Mouse (Mus musculus): ENCODE data around the gene Mblac1. TPM values are rescaled to one million over a fixed set of nuclear protein-coding genes. Genes with fewer than 3 reads are reported as not detected.

The Mblac1 gene
- 8.4 and 9.6 TPM in 2 replicates for polyA plus RNA-seq (2015; fragmentation: Nextera tagmentation; extraction: Ambion mirVana)

GRCm38 (mm10) chr5:138193771-138194727 is at the start of gene Mblac1:
Mblac1 (plus strand) TSS chr5:138194314.

GRCm38 (mm10) chr5:138155443-138155976 is 38.6 kb upstream of the Mblac1 start, which contains the start of gene Zfp113:
Zfp113 (minus strand) TSS chr5:138155744.

DNA sequence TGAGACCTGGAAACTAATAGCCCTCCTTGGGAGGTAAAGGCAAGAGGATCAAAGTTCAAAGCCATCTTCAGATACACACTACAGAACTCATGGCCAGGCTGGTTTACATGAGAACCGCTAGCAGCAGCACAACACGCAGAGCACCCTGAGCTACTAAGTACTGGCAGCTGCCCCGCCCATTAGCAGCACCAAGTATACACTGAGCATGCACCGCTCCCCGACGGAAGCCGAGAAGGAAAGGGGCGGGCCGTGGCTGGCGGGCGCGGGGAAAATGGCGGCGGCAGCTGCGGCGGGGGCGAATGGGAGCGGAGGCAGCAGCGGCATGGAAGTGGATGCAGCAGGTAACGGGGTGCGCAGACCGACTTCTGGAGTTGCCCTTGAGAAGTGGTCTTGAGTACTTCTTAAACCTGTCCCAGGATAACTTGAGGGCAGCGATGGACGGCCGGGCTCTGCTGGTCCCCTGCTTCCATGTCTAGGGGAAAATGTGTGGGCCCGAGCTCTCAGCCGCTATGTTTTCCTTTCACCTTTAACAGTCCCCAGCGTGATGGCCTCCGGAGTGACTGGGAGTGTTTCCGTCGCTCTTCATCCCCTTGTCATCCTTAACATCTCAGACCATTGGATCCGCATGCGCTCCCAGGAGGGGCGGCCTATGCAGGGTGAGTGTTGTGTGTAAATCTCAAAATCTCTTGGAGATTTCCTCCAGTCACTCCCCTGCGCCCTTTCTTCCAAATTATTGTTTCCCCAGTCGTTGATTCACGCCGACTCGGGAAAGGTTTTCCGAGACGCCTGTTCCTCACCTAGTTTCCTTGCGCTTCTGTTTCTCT is 33.1 kb upstream of the Mblac1 start, which contains the start of gene Cops6:
Cops6 (plus strand) TSS at position 230 of the 824 bp plus-strand sequence.

DNA sequence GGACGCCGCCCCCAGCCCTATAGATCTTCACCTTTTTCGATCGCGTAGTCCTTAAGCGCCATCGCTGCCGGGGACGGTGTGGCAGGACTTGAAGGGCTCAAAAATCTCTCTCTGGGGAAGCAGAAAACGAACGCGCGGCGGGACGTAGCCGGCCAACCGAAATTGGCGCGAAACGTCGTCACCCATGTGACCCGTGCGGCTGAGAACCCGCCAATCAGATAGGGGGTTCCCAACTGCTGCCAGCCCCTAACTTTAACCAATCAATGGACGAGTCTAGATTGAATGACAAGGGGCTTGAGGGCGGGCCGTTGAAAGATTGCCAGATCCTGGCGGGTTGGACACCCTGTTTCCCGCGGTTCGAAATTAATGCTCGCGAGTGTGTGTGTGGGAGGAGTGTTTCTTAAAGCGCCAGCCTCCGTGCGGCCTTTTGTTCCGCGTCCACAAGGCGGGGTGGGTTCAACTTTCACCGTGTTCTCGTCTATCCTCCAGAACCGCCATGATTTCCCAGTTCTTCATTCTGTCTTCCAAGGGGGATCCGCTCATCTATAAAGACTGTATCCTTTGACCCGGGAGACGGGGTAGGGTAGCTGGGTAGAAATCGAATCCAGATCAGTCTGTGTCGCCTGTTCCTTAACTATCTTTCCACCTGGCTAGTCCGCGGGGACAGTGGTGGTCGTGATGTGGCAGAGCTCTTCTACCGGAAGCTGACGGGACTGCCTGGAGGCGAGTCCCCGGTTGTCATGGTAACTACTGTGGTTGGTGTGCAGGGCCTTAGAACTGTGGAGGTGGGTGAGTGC is 22.2 kb upstream of the Mblac1 start, which contains the start of the genes Ap4m1 and Mcm7:
Ap4m1 (plus strand) TSS at position 308 of the 797 bp plus-strand sequence.
Mcm7 (minus strand) TSS at position 728 of the 797 bp plus-strand sequence.

DNA sequence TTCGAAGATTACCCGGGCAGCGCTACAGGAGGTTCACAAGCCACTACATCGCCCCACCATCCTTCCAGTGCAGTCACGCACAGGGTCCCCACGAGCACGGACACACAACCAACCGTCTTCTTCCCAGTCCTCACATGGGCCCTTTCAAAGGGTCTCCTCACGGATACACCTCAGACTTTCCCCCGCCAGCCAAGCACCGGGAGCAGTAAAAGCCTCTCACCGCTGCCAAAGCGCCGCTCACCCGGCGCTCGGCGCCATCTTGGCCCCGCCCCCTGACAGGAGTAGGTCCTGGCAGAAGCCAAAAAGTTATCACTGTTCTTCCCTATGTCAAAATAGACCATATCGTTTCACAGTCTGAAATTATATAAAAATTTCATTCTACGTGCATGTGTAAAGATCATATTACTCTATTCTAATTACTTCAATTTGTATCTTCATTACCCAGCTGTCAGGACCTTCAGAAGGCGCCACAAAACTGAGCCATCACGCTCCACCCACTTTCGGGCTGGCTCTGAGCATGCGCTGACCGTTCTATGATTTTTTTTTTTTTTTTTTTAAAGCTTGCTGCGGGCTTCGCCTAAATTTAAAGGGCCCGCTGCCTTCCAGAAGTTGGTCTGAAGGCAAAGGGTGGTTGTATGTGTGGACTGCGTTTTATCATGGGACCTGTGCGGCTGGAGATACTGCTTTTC is 7.0 kb upstream of the Mblac1 start, which contains the start of the genes Taf6 and Cnpy4:
Taf6 (minus strand) TSS at position 502 of the 689 bp plus-strand sequence.
Cnpy4 (plus strand) TSS at position 536 of the 689 bp plus-strand sequence.

GRCm38 (mm10) chr5:138225700-138226099 is 31.6 kb downstream of the Mblac1 start, which contains the start of gene Nxpe5:
Nxpe5 (plus strand) TSS chr5:138225898.

MicroRNA genes within 50 kb of the gene (microRNA counts, 519-probe panel; counts per million panel counts)
- microRNA mmu-miR-106b: 4,090 counts per million, percentile 74 among the panel's probes with 10 or more counts
- microRNA mmu-miR-25: 4,805 counts per million, percentile 89 among the panel's probes with 10 or more counts
- microRNA mmu-miR-93: 3,760 counts per million, percentile 67 among the panel's probes with 10 or more counts

Small RNAs within 50 kb of the gene (microRNA-seq; reads per million reads assigned to microRNA genes)
- 2,978 reads per million, percentile 85 among the genes with 10 or more reads in this experiment for gene Mir106b
- 387 reads per million, percentile 62 among the genes with 10 or more reads in this experiment for gene Mir25
- gene Mir93: 2,807 reads per million, percentile 84 among the genes with 10 or more reads in this experiment

Other genes starting within 250 kb of the Mblac1 start
- 0.33 and 0.45 TPM in 2 replicates for gene Gjc3, start 231.2 kb upstream of the Mblac1 start, polyA plus RNA-seq (2015; fragmentation: Nextera tagmentation; extraction: Ambion mirVana)
- gene Azgp1, start 212.8 kb upstream of the Mblac1 start, polyA plus RNA-seq (2015; fragmentation: Nextera tagmentation; extraction: Ambion mirVana): 0.28 and 0.48 TPM in 2 replicates
- not detected in 2 replicates for gene Smok3a, start 173.1 kb upstream of the Mblac1 start, polyA plus RNA-seq (2015; fragmentation: Nextera tagmentation; extraction: Ambion mirVana)
- gene Smok3b, start 172.9 kb upstream of the Mblac1 start, polyA plus RNA-seq (2015; fragmentation: Nextera tagmentation; extraction: Ambion mirVana): not detected in 2 replicates
- gene Smok3c, start 141.1 kb upstream of the Mblac1 start, polyA plus RNA-seq (2015; fragmentation: Nextera tagmentation; extraction: Ambion mirVana): not detected in 2 replicates
- gene Zkscan1, start 109.2 kb upstream of the Mblac1 start, polyA plus RNA-seq (2015; fragmentation: Nextera tagmentation; extraction: Ambion mirVana): 5.8 and 7.2 TPM in 2 replicates
- 23.5 and 26.3 TPM in 2 replicates for gene Zscan21, start 77.4 kb upstream of the Mblac1 start, polyA plus RNA-seq (2015; fragmentation: Nextera tagmentation; extraction: Ambion mirVana)
- gene Zfp113, start 38.6 kb upstream of the Mblac1 start, polyA plus RNA-seq (2015; fragmentation: Nextera tagmentation; extraction: Ambion mirVana): 6.8 and 7.5 TPM in 2 replicates
- gene Cops6, start 33.2 kb upstream of the Mblac1 start, polyA plus RNA-seq (2015; fragmentation: Nextera tagmentation; extraction: Ambion mirVana): 224 and 240 TPM in 2 replicates
- gene Ap4m1, start 22.3 kb upstream of the Mblac1 start, polyA plus RNA-seq (2015; fragmentation: Nextera tagmentation; extraction: Ambion mirVana): 9.8 and 10.3 TPM in 2 replicates
- 38.7 and 44.9 TPM in 2 replicates for gene Mcm7, start 21.9 kb upstream of the Mblac1 start, polyA plus RNA-seq (2015; fragmentation: Nextera tagmentation; extraction: Ambion mirVana)
- 33.7 and 34.9 TPM in 2 replicates for gene Taf6, start 6.9 kb upstream of the Mblac1 start, polyA plus RNA-seq (2015; fragmentation: Nextera tagmentation; extraction: Ambion mirVana)
- 21.2 and 22.7 TPM in 2 replicates for gene Cnpy4, start 6.8 kb upstream of the Mblac1 start, polyA plus RNA-seq (2015; fragmentation: Nextera tagmentation; extraction: Ambion mirVana)
- 0.42 and 0.51 TPM in 2 replicates for gene Nxpe5, start 31.6 kb downstream of the Mblac1 start, polyA plus RNA-seq (2015; fragmentation: Nextera tagmentation; extraction: Ambion mirVana)
- gene Lamtor4, start 61.2 kb downstream of the Mblac1 start, polyA plus RNA-seq (2015; fragmentation: Nextera tagmentation; extraction: Ambion mirVana): 71.9 and 85.1 TPM in 2 replicates
- 2.6 and 2.7 TPM in 2 replicates for gene BC037034, start 69.7 kb downstream of the Mblac1 start, polyA plus RNA-seq (2015; fragmentation: Nextera tagmentation; extraction: Ambion mirVana)
- 1.9 and 2.0 TPM in 2 replicates for gene Gal3st4, start 78.5 kb downstream of the Mblac1 start, polyA plus RNA-seq (2015; fragmentation: Nextera tagmentation; extraction: Ambion mirVana)
- gene Gm43720, start 85.6 kb downstream of the Mblac1 start, polyA plus RNA-seq (2015; fragmentation: Nextera tagmentation; extraction: Ambion mirVana): 0.12 and 0.25 TPM in 2 replicates
- gene Gpc2, start 85.7 kb downstream of the Mblac1 start, polyA plus RNA-seq (2015; fragmentation: Nextera tagmentation; extraction: Ambion mirVana): 1.4 and 1.5 TPM in 2 replicates
- 0.61 and 1.1 TPM in 2 replicates for gene Stag3, start 85.9 kb downstream of the Mblac1 start, polyA plus RNA-seq (2015; fragmentation: Nextera tagmentation; extraction: Ambion mirVana)
- gene Pvrig, start 147.6 kb downstream of the Mblac1 start, polyA plus RNA-seq (2015; fragmentation: Nextera tagmentation; extraction: Ambion mirVana): not detected in 2 replicates
- 9.4 and 9.6 TPM in 2 replicates for gene Zfp157, start 247.2 kb downstream of the Mblac1 start, polyA plus RNA-seq (2015; fragmentation: Nextera tagmentation; extraction: Ambion mirVana)

Data from urinary bladder, postnatal 0 days (tissue).